Mouse (Mus musculus) midbrain, embryonic 11.5 days (tissue): ENCODE data around the gene Zfp345. TPM values are rescaled to one million over a fixed set of nuclear protein-coding genes. Genes with fewer than 3 reads are reported as not detected.
"Not testable (repeated sequence)": the region's sequence is repeated elsewhere in the genome, so short reads cannot be mapped to it uniquely, and the experiment has no call there.

Experiments used
- ATAC-seq: fragments of 200-750 bp; cut with Nextera tagmentation; 2 replicates; pipeline ENCODE4 v1.8.0; 2017; ENCODE audit warnings: moderate TSS enrichment, moderate library complexity; ENCODE audit not compliant: low FRiP score
- DNase-seq: peaks from one replicate; pipeline ENCODE4 v3.0.0; 2015; ENCODE audit warnings: low spot score; ENCODE audit errors: missing footprints
- H3K27ac ChIP-seq: fragments of 300-500 bp; sonication (generic); 2 replicates; pipeline ENCODE4 v1.5.1; 2014; ENCODE audit warnings: low read depth, low read length
- H3K27me3 ChIP-seq: fragments of 300-500 bp; sonication (generic); 2 replicates; pipeline ENCODE4 v1.6.1; 2014; ENCODE audit warnings: mild to moderate bottlenecking, low read length, moderate library complexity, mixed read lengths; ENCODE audit not compliant: control insufficient read depth, insufficient read depth
- H3K36me3 ChIP-seq: fragments of 300-500 bp; sonication (generic); 2 replicates; pipeline ENCODE4 v1.6.1; 2014; ENCODE audit warnings: mild to moderate bottlenecking, low read length, moderate library complexity, mixed read lengths; ENCODE audit not compliant: control insufficient read depth, insufficient read depth
- H3K4me1 ChIP-seq: fragments of 300-500 bp; sonication (generic); 2 replicates; pipeline ENCODE4 v1.6.1; 2014; ENCODE audit warnings: low read length; ENCODE audit not compliant: control insufficient read depth, insufficient read depth
- H3K4me2 ChIP-seq: fragments of 300-500 bp; sonication (generic); 2 replicates; pipeline ENCODE4 v1.6.1; 2014; ENCODE audit warnings: mild to moderate bottlenecking, moderate library complexity
- H3K4me3 ChIP-seq: fragments of 300-500 bp; sonication (generic); 2 replicates; pipeline ENCODE4 v1.5.1; 2014; ENCODE audit warnings: low read depth, low read length
- H3K9ac ChIP-seq: fragments of 300-500 bp; sonication (generic); 2 replicates; pipeline ENCODE4 v1.6.1; 2014; ENCODE audit warnings: low read length
- H3K9me3 ChIP-seq: fragments of 300-500 bp; sonication (generic); 2 replicates; pipeline ENCODE4 v1.6.1; 2016; ENCODE audit warnings: low read length; ENCODE audit not compliant: control insufficient read depth
- WGBS: fragments of 180-500 bp; shearing (Covaris S2); extraction: QIAGEN DNeasy Blood & Tissue Kit; methylation state at CpG from one replicate; pipeline ENCODE4 v1.1.7; 2014; 5-methylcytosine and 5-hydroxymethylcytosine counted together
- polyA plus RNA-seq: library from polyadenylated mRNA; unstranded; fragments of >200 nt; fragmentation: Nextera tagmentation; extraction: Ambion mirVana; gene quantifications from 2 replicates; pipeline ENCODE4 v1.2.1, GENCODE M21; 2014

Zfp345 gene
- polyA plus RNA-seq = 0.06 and 0.08 TPM in 2 replicates

DNA sequence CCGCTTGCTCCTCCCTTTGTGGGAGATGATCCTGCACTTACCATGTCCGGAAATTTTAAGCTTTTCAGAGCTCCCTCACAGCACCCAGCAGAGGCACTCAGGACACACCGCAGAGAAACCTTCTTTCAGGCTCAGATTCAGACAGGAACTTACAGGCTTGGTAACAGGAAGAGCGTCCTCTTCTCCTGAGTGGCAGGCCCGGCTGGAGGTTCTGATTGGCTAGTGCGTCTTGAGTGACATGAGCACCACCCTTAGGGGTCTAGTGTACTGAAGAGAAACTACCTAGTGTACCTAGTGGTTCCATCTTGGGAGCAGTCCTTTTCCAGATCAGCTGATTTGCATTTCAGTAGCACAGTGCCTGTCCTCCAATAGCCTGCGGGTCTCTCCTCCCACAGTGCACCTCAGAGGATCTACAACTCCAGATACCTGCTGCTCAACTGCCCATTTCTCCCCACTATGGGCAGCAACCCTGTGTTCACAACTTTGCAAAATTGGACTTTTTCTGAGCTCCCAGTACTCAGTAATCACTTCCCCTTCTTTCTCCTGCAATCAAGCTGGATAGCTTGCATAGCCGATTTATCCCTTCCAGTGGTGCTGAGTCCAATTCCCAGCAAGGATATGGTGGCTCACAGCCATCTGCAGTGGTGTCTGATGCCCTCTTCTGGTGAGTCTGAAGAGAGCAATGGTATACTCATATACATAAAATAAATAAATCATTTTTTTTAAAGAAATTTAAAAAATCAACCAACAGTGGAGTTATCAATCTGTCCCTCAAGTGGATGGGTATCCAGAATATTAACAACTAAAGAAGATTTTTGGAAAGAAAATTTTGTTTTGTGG lies at the start of gene Zfp345:
TSS of gene Zfp345 (minus strand) at position 153 of the 840 bp plus-strand sequence.
- not testable (repeated sequence) for H3K4me2 ChIP-seq

DNA sequence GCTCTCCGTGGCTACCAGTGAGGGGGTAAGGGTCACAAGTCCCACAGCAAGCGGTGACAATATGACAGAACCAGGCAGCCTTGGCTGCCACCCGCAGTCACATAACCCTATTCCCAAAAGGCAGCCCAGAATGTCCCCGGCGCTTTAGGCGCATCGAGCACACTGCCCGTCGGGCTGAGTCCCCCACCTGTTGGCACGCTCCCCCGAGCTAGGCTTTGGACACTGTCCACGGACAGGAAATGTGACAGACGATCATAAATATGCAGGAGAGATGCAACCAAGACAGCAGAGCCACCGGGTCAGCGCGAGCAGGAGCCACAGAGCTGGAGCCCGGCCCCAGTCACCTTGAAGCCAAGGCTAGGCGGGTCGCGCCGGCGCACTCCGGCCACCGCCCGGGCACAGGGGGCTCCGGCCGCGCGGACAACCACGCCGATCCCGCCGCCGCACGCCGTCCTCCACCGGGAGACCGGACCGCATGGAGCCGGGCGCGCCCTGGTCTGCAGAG lies 40.9 kb upstream of the Zfp345 start:
- Histone ChIP-seq H3K27ac (no peak overlapping the region), H3K9me3 (no peaks in the 10 kb centered on the region), H3K36me3 (no peaks in the 10 kb centered on the region), H3K27me3 (peaks cover 6% of the 10 kb centered on the region), H3K4me2 (peak overlapping the region; percentile 74), H3K9ac (peak overlapping the region; percentile 51), H3K4me3 (peak overlapping the region; percentile 36), H3K4me1 (no peaks in the 10 kb centered on the region)
- DNase-seq = peak; percentile 88
- peak; percentile 91 for ATAC-seq
- 2% methylated on average over 41 of the region's 42 CpGs for WGBS

More for the DNA sequence above, at the start of gene Zfp345:
- H3K27ac ChIP-seq, H3K36me3 ChIP-seq, H3K9ac ChIP-seq, H3K4me3 ChIP-seq, DNase-seq, H3K4me1 ChIP-seq, H3K9me3 ChIP-seq, H3K27me3 ChIP-seq: not testable (repeated sequence)
- 0 out of 2 replicates have a peak, but pooled peaks have one; percentile 16 for ATAC-seq
- WGBS = 70% methylated on average over 7 of the region's 8 CpGs

DNA sequence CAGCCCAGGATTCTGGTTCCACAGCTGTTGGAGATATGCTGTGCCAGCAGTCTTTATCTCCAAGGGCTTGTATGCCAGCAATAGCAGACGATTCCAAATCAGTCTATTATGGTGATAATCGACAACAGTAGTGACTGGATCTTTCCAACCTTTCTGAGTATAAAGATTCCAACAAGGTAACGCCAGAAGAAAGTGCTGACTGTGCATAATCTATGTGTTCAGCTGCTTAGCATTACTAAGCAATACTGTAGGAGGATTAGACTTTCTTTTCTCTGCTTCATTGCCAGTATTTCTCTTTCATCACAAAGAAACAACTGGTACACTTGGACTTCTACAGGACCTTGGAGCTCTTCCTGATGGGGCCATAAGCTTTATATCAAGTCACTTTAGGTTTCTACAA lies 27.9 kb upstream of the Zfp345 start:
- H3K36me3 ChIP-seq = no peaks in the 10 kb centered on the region
- no peak overlapping the region for H3K9ac ChIP-seq
- H3K4me2 ChIP-seq = no peak overlapping the region
- no peaks in the 10 kb centered on the region for H3K9me3 ChIP-seq
- ATAC-seq = no peak
- no peak overlapping the region for H3K27ac ChIP-seq
- no peak overlapping the region for H3K4me3 ChIP-seq
- no peak for DNase-seq
- H3K27me3 ChIP-seq = no peaks in the 10 kb centered on the region
- H3K4me1 ChIP-seq = no peaks in the 10 kb centered on the region
- 78% methylated on average over 3 of the region's 3 CpGs for WGBS

DNA sequence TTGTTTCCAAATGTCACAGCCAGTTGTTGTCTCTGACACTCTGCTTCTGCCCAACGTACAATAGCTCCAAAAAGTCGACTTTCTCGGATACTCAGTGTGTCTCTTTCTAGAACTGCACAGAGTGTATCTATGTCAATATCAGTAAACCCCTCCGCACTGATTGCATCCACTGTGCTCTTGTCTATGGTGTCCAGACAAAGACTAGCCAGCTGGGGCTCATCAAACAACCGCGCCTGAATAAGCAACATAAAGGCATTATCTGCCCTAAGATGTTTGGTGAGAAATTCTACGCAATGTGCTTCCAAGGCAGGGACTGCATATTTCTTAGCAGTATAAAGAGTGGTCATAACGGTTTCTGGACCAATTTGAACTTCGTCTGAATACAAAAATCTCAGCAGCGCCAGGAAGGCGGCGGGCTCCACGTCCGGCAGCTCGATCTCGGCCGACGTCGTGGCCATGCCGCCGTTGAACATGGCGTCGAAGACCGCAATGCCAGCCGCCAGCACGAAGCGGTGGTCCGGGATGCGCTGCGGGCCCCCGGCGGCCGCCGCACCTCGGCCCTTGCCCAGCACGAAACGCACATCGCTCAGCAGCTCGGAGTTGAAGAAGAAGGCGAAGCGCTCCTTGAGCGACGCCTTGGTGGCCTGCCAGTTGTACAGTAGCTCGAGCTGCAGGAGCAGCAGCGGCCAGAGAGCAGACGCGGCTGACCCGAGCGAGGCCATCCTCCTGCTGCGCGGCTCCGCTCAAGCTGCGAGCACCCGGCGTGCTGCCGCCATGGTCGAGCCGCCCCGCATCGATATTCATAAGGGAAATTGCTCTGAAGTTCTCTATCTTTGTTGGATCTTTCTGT lies 15.5 kb upstream of the Zfp345 start:
- not testable (repeated sequence) for DNase-seq, H3K9ac ChIP-seq, H3K27me3 ChIP-seq, H3K4me3 ChIP-seq, ATAC-seq, H3K36me3 ChIP-seq, H3K4me1 ChIP-seq, H3K27ac ChIP-seq, H3K9me3 ChIP-seq
- H3K4me2 ChIP-seq = peak overlapping the region; percentile 31; the same call in 1 of the 2 replicates
- WGBS = 45% methylated on average over 59 of the region's 60 CpGs

DNA sequence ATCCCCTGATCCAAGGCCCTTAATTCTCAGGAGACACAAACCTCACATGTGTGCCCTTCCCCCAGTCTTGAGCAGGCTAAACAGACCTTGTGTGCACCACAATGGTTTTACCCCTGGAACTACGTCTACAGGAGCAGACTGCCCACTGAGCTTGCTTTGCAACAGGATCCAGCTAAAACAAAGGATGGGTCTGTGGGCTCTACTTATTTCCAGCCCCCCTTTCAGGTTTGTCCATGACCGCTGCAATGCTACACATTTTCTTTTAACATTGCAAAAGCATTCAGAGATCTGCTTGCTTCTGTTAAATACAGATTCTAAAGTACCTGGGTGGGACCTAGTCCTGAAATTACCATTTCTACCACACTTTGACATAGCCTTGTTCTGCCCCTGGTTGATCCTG lies 8.1 kb upstream of the Zfp345 start:
- Histone ChIP-seq H3K9ac (no peak overlapping the region), H3K27ac (no peak overlapping the region), H3K4me3 (no peak overlapping the region), H3K36me3 (no peaks in the 10 kb centered on the region), H3K9me3 (no peaks in the 10 kb centered on the region; the same call in 1 of the 2 replicates), H3K4me1 (no peaks in the 10 kb centered on the region), H3K27me3 (no peaks in the 10 kb centered on the region), H3K4me2 (no peak overlapping the region)
- ATAC-seq (no peak), DNase-seq (no peak)
- 72% methylated on average over 2 of the region's 2 CpGs for WGBS

DNA sequence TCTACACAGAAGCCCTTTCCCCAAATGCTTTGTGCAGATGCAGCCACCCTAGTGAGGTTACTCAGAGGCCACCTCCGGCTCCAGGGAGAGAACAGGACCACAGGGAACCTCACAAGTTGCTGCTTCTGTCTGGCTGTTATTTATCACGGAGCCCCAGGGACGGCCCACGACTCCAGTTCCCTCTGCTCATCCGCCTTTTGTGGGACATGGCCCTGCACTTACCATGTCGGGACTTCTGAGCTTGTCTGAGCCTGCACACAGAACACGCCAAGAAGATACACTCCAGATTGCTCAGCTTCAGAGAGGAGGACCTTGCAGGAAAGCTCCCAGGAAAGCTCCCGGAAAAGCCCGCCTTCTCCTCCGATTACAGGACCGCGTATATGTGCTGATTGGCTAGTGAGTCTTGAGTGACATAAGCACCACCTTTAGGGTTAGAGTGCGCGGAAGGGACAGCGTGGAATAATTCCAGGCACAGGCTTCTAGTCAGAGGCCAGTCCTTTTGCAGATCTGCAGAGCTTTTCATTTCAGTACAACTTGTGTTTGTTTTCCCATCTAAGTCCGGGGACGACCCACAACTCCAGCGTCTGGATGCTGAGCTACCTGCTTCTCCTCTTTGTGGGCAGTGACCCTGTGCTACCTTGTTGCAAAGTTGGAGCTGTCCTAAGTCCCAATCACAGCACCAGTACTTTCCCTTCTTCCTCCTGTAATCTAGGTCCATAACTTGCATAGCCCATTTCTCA lies 33.5 kb downstream of the Zfp345 start, which contains the start of gene Zfp442:
TSS of gene Zfp442 (minus strand) at position 307 of the 740 bp plus-strand sequence.
- not testable (repeated sequence) for H3K27ac ChIP-seq, H3K9me3 ChIP-seq, H3K4me1 ChIP-seq, H3K27me3 ChIP-seq, H3K36me3 ChIP-seq
- Histone ChIP-seq H3K4me3 (peak within 1 kb of the TSS; percentile 35), H3K9ac (peak within 1 kb of the TSS; percentile 50), H3K4me2 (peak within 1 kb of the TSS; percentile 38)
- DNase-seq (peak; percentile 95), ATAC-seq (peak; percentile 100)
- WGBS = 0% methylated on average over 18 of the region's 18 CpGs

DNA sequence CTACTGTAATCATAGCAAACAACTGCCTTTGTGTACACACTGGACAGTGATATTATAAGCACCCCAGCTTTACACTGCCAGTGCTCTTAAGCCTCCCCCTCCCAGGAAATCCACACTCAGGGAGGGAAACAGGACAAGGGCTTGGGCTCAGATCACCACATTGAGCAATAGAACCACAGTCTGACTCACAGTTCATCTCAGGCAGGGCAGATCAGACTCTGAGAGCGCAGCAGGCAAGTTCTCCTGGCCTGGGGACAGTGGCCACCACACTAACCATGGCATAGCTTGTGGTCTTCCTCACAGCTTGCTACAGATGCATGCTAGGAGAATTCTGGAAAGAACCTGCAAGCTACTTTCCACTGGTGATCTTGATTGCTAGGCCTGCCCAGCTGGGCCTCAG lies 45.8 kb downstream of the Zfp345 start:
- H3K4me2 ChIP-seq, DNase-seq, H3K4me3 ChIP-seq, H3K27ac ChIP-seq, H3K27me3 ChIP-seq, H3K9ac ChIP-seq, H3K4me1 ChIP-seq, ATAC-seq, H3K36me3 ChIP-seq: not testable (repeated sequence)
- 86% methylated on average over 1 of the region's 1 CpGs for whole genome bisulfite sequencing
- peaks cover 12% of the 10 kb centered on the region; the same call in 1 of the 2 replicates for H3K9me3 ChIP-seq
